Mouse (Mus musculus) layer of hippocampus, postnatal 36 days (tissue): Measurements from ENCODE around the gene Adamts10. TPM values are rescaled to one million over a fixed set of nuclear protein-coding genes. Genes with fewer than 3 reads are reported as not detected.

Experiments used
- DNase-seq, 2 experiments: peaks; one replicate each; pipeline ENCODE4 v3.0.0; 2022
- total RNA-seq, 2 experiments: library from RNA; stranded (reverse); gene quantifications; 2 replicates each; pipeline ENCODE4 v1.2.3; 2021

The Adamts10 gene
- total RNA-seq, 2 experiments from 2014 or later = 25.3 to 36.6 TPM

DNA sequence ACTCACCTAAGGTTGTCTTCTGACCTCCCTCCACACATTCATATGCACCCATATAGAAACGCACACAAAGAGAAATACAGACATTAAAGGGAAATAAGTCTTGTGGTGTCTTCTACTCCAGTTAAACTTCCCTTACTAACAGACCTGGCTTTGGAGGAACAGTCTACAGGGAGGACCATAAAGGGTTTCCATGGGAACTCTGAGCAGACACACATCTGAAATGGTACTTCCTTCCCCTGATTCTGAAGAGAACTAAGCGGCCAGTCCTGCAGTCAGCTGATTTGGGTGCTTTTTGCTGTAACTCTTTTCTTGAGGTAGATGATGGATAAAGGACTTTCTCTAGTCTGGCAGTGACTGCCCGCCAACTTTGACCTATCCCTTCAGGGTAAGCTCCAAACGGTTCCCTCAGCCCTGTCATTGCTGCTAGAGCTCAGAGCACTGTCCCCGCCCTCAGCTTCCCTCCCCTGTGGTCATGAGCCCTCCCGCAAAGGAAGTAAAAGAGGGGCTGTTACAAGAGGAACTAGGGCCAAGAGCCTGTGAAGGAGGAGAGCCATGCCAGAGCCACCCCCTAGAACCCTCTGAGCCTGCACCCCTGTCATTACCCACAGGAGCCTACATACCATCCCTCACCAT lies 31.3 kb downstream of the Adamts10 start, which contains the start of gene Myo1f:
Gene Myo1f (plus strand): TSS at position 485 of the 633 bp plus-strand sequence.
- peak in 1 of 2 experiments; percentile 18 for DNase-seq

DNA sequence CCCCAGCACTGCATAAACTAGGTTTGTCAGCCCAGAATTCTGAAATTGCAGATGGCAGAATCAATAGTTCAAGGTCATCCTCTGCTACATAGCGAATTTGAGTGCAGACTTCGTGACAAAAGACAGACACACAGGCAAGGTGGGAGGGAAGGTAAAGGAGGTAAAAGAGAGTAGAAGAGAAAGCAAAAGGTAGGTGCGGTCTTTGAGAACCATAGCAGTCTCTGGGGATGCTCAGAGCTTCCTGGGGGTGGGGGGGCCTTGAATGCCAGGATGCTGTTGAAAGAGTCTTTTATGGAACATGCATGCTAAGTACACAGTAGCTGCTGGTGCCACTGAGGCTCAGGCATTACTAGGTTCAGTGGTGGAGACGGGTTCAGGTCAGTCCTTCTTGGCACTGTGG lies 33.9 kb downstream of the Adamts10 start:
- no peak for DNase-seq

DNA sequence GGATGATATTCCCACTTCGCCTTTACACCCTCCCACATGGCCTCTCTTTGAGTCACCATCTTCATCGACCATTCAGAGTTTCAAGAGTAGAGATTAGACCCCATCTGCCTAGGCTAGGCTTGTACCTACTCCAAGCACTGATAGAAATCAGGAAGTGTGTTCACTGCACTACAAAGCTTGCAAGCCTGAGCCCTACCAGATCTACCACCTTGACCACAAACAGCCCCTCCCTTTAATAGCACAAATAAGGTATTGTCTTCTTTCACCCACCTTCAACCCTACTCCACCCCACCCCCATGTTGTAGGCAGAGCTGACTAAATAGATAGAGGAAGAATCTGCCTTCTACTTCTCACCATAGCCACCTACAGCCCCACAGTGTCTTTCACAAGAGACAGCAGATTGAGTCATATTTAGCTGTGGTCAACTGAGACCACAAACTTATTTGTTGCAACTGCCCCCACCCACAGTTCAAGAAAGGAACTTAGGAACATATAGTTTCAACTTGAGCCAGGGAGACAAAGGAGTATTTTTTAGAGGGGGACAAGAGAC lies 39.6 kb downstream of the Adamts10 start:
- DNase-seq = no peak

DNA sequence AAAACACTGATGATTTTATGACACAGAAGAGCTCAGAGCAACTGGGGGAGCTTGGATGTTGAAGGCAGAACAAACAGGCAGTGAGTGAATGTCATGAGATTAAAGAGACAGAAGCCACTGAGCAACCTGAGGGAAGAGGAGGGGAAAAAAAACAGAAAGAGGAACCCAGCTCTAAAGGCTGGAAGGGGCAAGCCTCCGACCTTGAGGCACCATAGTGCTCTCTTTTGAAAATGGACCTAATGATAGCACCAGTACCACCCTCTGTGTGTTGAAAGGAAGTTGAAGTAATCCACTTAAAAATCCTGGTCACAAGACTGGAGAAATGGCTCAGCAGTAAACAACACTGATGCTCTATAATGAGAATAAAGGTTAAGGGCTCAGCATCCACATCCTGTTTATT lies 40.6 kb downstream of the Adamts10 start:
- DNase-seq = no peak

DNA sequence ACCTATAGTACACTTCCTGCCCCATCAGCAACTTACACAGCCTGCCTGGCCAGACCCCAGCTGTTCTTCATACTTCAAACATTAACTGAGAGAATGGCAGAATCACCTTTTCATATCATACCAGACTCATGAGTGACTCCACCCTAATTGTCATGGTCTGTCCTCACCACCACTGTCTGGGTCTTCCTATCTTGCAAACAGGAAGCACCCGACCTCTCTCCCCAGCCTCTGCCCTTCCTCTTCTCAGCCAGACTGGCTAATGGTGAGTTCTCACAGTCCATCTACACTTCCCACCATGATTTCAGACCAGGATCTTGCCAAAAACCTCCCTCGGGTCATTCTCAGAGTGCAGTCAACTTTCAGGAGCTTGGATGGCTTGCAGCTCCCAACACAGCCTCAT lies 42.2 kb downstream of the Adamts10 start:
- DNase-seq = no peak

DNA sequence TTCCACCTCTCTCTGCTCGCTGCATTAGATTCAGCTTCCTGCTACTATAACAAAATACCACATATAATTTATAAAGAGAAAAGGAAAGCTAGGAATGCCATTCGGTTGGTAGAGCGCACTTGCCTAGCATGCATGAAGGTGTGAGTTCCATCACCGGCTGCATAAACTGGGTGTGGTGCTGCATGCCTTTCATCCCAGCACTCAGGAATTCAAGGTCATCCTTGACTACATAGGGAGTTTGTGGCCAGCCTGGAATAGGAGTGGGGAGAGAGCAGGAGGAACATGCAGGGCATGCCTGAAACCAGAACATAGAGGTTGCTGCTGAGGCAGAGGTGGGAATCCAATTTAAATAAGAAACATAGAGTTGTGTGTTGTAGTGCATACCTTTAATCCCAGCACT lies 60.1 kb downstream of the Adamts10 start:
- DNase-seq = no peak

DNA sequence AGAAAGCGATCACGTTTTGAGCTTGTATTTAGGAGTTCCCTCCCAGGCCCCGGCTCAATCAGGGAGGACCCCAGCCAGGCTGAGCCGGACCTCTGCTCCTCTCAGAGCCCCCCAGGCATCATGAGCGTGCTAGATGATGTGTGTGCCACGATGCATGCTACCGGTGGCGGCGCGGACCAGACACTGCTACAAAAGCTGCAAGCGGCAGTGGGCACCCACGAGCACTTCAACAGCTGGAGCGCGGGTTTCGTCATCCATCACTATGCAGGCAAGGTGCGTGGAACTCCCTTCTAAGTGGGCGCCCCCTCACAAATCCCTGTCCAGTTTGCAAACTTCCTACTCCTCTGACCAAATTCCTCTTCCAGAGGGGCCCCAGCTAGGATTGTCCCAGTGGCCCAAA lies 62.0 kb downstream of the Adamts10 start:
- no peak for DNase-seq

DNA sequence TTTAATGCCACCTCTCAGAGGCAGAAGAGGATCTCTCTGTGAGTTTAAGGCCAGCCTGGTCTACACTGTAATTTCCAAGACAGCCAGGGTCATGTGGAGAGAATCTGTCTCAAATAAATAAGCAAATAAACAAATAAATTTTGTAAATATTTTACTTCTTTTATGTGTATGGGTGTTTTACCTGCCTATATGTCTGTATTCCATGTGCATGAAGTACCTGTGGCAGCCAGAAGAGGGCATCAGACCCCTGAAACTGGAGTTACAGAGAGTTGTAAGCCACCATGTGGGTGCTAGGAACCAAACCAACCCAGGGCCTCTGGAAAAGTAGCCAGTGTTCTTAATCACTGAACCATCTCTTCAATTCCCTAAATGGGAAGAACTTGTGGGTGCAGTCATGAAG lies 73.3 kb downstream of the Adamts10 start:
- no peak for DNase-seq

DNA sequence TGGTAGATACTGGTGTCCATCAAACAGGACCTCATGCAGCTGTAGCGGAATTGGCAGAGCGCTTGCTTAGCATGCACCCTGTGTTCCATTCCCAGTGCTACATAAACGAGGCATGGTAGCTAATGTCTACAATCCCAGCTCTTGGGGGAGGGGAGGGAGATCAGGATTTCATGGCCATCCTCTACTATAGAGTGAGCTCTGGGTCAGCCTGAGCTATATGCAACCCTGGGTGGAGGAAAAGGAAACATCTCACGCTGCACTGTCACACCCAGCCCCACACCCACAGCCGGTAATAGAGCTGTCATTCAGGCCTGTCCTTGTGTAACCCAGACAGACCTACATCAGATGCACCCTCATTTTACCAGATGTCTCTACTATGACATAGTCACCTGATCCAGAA lies 74.5 kb downstream of the Adamts10 start:
- DNase-seq = no peak

DNA sequence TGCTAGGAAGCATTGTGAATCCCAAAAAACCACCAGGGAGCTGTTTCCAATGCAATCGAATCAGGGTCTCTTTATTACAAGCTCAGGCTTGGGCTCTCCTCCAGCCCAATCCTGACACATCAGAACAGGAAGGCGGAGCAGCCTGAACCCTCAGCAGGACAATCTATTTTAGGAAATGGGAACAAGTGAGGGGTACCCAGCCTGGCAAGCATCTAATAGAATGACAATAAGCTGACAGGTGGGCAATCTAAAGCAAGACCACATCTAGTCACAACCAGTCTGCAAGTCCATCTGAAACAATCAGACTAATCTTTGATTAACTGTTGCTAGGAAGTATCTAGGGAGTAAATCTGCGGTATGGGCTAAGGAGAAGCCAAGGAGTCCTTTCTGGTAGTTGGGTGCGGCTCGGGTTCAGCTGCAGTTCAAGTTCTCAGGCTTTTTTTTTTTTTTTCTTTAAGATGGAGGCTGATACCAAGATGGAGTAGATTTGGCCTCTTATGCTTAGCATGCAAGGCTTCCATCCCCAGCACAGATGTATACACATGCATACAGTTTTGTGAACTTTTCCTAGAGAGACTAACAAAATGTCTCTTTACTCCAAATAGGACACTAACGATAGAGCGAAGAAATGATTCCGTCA lies 76.0 kb downstream of the Adamts10 start:
- DNase-seq = no peak

DNA sequence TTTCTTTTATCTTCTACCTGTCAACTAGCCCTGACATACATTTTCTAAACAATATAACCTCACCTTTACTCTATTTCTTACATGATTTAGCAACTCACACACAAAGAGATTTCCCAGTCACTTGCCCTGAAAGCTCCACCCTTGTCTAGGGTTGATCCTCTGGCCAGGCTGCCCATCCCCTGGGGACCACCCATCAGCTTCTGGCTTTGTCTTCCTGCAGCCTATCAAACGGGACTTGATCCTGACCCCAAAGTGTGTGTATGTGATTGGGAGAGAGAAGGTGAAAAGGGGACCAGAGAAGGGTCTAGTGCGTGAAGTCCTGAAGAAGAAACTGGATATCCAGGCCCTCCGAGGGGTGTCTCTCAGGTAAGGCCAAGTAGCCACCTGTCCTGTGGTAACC lies 76.8 kb downstream of the Adamts10 start:
- no peak for DNase-seq

DNA sequence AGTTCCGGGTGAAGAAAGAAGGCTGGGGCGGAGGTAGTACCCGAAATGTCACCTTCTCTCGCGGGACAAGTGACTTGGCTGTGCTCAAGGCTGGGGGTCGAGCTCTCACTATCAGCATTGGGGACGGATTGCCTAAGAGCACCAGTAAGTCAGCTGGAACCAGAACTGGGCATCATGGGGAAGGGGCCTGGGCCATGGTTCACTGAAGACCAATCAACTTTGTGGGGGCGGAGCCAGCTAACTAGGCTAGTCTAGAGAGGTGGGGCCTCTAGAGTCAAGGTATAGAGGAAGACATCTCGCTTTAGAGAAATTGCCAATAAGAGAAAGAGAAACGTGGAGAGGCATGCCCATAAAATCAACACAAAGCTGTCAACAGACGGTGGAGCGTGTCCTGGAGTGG lies 77.9 kb downstream of the Adamts10 start:
- DNase-seq = no peak

Other genes starting within 250 kb of the Adamts10 start
- 10 to 100 TPM; 31.6 to 32.6 TPM for gene Zfp955b, start 234.7 kb upstream of the Adamts10 start, total RNA-seq
- 10 to 100 TPM; 22.1 to 24.1 TPM for gene Zfp81, start 165.3 kb upstream of the Adamts10 start, total RNA-seq
- gene Zfp101, start 129.6 kb upstream of the Adamts10 start, total RNA-seq = 10 to 100 TPM; 11.6 to 12.5 TPM
- not detected for gene Actl9, start 91.3 kb upstream of the Adamts10 start, total RNA-seq
- 1 to 10 TPM; 1.4 to 1.8 TPM for gene Myo1f, start 31.5 kb downstream of the Adamts10 start, total RNA-seq
- 10 to 100 TPM; 46.2 to 46.7 TPM for gene Zfp414, start 104.9 kb downstream of the Adamts10 start, total RNA-seq
- gene Pram1, start 113.9 kb downstream of the Adamts10 start, total RNA-seq = under 1 TPM in 1 of 2 experiments, not detected in 1; 0.50 TPM
- 100 to 1,000 TPM; 157 to 166 TPM for gene Hnrnpm, start 162.7 kb downstream of the Adamts10 start, total RNA-seq
- gene March2, start 194.5 kb downstream of the Adamts10 start, total RNA-seq = 10 to 100 TPM; 83.7 to 88.1 TPM
- 100 to 1,000 TPM; 280 to 301 TPM for gene Rab11b, start 236.3 kb downstream of the Adamts10 start, total RNA-seq